Mouse (Mus musculus) E14TG2a.4 (cell line): ENCODE measurements around the gene Rps6kc1.
A peak's percentile ranks its signal among the peaks of the same experiment; 100 is the strongest.

Experiments
- CTCF ChIP-seq: conservative IDR thresholded peaks from 2 replicates; pipeline ENCODE4 v1.5.1; 2014; ENCODE audit warnings: low read length
- POU5F1 ChIP-seq: IDR thresholded peaks from 2 replicates; pipeline ENCODE4 v1.6.1; 2014; ENCODE audit warnings: low read length, borderline replicate concordance

- peak; percentile 64 for TF ChIP-seq CTCF
- no peak for TF ChIP-seq POU5F1
Observed at GRCm38 (mm10) chr1:190881422-190881821, 30.1 kb downstream of the Rps6kc1 start.
